Mouse (Mus musculus) liver, embryonic 14.5 days (tissue): ENCODE data around the gene Rnf150.

Experiments
- CTCF ChIP-seq: IDR thresholded peaks from 2 replicates; pipeline ENCODE4 v1.5.1; 2016; ENCODE audit warnings: antibody characterized with exemption, low read depth, control low read depth
- EP300 ChIP-seq: IDR thresholded peaks from 2 replicates; pipeline ENCODE4 v1.6.1; 2016; ENCODE audit warnings: antibody characterized with exemption, low read depth

DNA sequence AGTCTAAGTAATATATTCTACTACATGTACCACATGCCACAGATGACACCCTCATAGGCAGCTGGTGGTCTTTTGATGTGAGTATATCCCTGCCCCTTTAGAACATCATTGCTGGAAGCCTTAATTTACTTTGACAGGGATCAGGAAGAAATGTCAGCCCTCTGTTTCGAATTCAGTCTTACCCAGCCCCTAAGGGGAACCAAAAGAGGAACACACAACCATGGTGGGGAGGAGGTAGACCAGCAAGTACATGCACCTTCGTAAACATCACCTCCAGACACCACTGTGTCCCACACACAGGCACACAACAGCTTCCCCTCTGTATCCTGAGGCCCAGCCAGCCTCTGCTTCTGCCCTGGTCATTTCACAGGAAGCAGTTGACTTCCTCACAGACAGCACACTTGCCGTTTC is 277.6 kb downstream of the Rnf150 start:
- TF ChIP-seq CTCF (no peak), EP300 (no peak)
